Mouse (Mus musculus) limb, embryonic 11.5 days (tissue): Measurements from ENCODE around the gene 4930444G20Rik. TPM values are rescaled to one million over a fixed set of nuclear protein-coding genes. Genes with fewer than 3 reads are reported as not detected.
"Not testable (repeated sequence)": the region's sequence is repeated elsewhere in the genome, so short reads cannot be mapped to it uniquely, and the experiment has no call there.

Source experiments
- ATAC-seq: fragments of 200-750 bp; cut with Nextera tagmentation; 2 replicates; pipeline ENCODE4 v1.8.0; 2017; ENCODE audit warnings: low read depth; ENCODE audit not compliant: insufficient number of reproducible peaks, low FRiP score, low TSS enrichment
- DNase-seq: peaks from one replicate; pipeline ENCODE4 v3.0.0-alpha.2; 2015; ENCODE audit warnings: low spot score
- H3K27ac ChIP-seq: fragments of 300-500 bp; sonication (generic); replicated peaks from 2 replicates; pipeline ENCODE4 v1.5.1; 2014; ENCODE audit warnings: low read depth, mild to moderate bottlenecking, low read length
- H3K27me3 ChIP-seq: fragments of 300-500 bp; sonication (generic); 2 replicates; pipeline ENCODE4 v1.6.1; 2014; ENCODE audit warnings: mild to moderate bottlenecking, low read length, mixed read lengths; ENCODE audit not compliant: control insufficient read depth, insufficient read depth
- H3K36me3 ChIP-seq: fragments of 300-500 bp; sonication (generic); 2 replicates; pipeline ENCODE4 v1.6.1; 2014; ENCODE audit warnings: mild to moderate bottlenecking, low read length, moderate library complexity, mixed read lengths; ENCODE audit not compliant: control insufficient read depth, insufficient read depth
- H3K4me1 ChIP-seq: fragments of 300-500 bp; sonication (generic); 2 replicates; pipeline ENCODE4 v1.6.1; 2014; ENCODE audit warnings: low read length, mixed read lengths; ENCODE audit not compliant: control insufficient read depth, insufficient read depth
- H3K4me2 ChIP-seq: fragments of 300-500 bp; sonication (generic); 2 replicates; pipeline ENCODE4 v1.6.1; 2014; ENCODE audit warnings: low read depth, mild to moderate bottlenecking, moderate library complexity; ENCODE audit not compliant: severe bottlenecking
- H3K4me3 ChIP-seq: fragments of 300-500 bp; sonication (generic); 2 replicates; pipeline ENCODE4 v1.5.1; 2014; ENCODE audit warnings: low read depth, low read length
- H3K9ac ChIP-seq: fragments of 300-500 bp; sonication (generic); 2 replicates; pipeline ENCODE4 v1.6.1; 2014; ENCODE audit warnings: mild to moderate bottlenecking, low read length
- H3K9me3 ChIP-seq: fragments of 300-500 bp; sonication (generic); 2 replicates; pipeline ENCODE4 v1.6.1; 2016; ENCODE audit warnings: low read length; ENCODE audit not compliant: control insufficient read depth
- WGBS: fragments of 180-500 bp; shearing (Covaris S2); extraction: QIAGEN DNeasy Blood & Tissue Kit; methylation state at CpG from one replicate; pipeline ENCODE4 v1.1.7; 2014; 5-methylcytosine and 5-hydroxymethylcytosine counted together
- polyA plus RNA-seq: library from polyadenylated mRNA; unstranded; fragments of >200 nt; fragmentation: Nextera tagmentation; extraction: Ambion mirVana; gene quantifications from 2 replicates; pipeline ENCODE4 v1.2.1, GENCODE M21; 2014

The 4930444G20Rik gene
- not detected in 2 replicates for polyA plus RNA-seq

DNA sequence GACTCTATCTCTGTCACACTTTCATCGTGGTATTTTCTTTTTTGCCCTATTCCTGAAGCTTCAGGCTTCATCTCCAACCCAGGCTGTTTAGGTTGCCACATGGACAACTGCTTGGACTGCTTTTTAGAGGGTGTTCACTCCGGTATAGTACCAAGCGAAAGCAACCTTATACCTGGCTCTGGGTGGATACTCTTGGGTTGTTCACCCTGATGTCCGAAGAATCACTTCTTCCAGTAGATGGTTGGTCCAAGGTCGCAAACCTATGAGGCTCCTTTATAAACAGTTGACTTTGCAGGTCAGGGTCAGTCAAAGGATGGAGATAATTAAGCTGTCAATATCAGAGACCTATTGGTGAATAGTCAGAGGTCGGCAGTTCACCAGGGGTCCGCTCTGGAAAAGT lies at the start of gene 4930444G20Rik:
TSS of gene 4930444G20Rik (minus strand) at position 101 of the 400 bp plus-strand sequence.
- H3K36me3 ChIP-seq, DNase-seq, H3K4me2 ChIP-seq, H3K27me3 ChIP-seq, H3K9ac ChIP-seq, H3K4me3 ChIP-seq, H3K4me1 ChIP-seq, H3K9me3 ChIP-seq, ATAC-seq, H3K27ac ChIP-seq: not testable (repeated sequence)
- WGBS: 92% methylated on average over 7 of the region's 7 CpGs

DNA sequence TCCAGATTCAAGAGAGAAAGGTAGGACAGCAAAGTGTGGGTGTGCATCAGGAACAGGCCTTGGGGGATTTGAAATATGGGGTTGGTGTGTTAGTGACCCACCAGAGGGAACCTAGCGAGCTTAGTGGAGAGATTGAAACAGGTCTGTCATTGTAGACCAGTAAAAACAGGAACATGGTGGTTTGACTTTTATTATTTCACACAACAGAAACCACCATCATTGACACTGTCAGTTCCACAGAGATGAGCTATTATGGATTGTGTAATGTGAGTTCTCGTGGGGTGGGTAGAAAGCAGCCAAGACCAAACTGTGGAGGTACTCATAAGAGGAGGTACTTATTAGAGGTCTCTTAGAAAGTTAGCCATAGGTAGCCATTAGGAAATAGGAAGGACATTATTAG lies 6.7 kb upstream of the 4930444G20Rik start:
- DNase-seq (no peak), ATAC-seq (no peak)
- Histone ChIP-seq H3K9ac (no peak overlapping the region), H3K4me1 (no peaks in the 10 kb centered on the region), H3K4me2 (no peak overlapping the region), H3K27me3 (no peaks in the 10 kb centered on the region), H3K36me3 (no peaks in the 10 kb centered on the region), H3K27ac (no peak overlapping the region), H3K9me3 (no peaks in the 10 kb centered on the region), H3K4me3 (no peak overlapping the region)
- WGBS: 84% methylated on average over 2 of the region's 2 CpGs

DNA sequence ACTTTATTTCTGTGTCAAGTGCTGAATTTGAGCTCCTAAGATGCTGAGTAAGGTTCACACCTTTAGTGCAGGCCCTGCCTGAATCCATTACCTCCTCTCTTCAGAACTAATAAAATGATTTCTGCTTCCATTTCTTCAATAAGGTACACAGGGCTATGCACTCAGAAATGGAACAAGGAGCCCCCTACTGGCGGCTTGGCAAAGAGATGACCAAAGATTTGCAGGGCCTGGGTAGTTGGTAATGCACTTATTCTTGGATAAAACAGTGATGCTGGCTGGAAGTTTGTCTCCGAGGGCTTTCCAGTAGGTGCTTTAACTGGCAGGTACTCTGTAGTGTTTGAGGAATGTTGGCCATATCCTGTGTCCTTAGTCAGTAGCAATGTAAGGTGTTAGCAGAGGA lies 4.9 kb upstream of the 4930444G20Rik start:
- no peak for ATAC-seq
- no peak overlapping the region for H3K27ac ChIP-seq
- no peak overlapping the region for H3K4me2 ChIP-seq
- H3K9me3 ChIP-seq: no peaks in the 10 kb centered on the region
- no peaks in the 10 kb centered on the region for H3K36me3 ChIP-seq
- H3K4me1 ChIP-seq: no peaks in the 10 kb centered on the region
- H3K4me3 ChIP-seq: no peak overlapping the region
- WGBS: 60% methylated on average over 2 of the region's 2 CpGs
- H3K27me3 ChIP-seq: no peaks in the 10 kb centered on the region
- DNase-seq: no peak
- H3K9ac ChIP-seq: no peak overlapping the region

DNA sequence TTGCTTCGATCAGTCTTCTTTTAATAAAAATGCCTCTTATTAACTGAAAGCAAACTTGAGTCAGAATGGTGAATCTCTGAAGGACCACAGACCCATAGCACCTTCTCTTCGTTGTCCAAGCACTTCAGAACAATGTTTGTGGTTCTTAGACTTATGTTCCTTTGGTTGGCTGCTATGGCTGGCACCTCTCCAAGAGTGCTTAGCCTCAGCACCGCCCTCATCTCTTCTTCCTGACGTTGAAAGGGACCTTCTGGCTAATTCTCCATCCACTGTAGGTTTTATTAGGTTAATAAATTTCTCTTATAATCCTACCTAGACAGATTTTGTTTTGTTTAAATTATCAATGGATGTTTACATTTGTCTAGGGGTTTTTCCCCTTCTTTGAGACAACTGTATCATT lies 2.7 kb upstream of the 4930444G20Rik start:
- WGBS: 72% methylated on average over 4 of the region's 4 CpGs
- no peaks in the 10 kb centered on the region for H3K4me1 ChIP-seq
- no peaks in the 10 kb centered on the region for H3K36me3 ChIP-seq
- DNase-seq (no peak), ATAC-seq (no peak)
- no peak overlapping the region for H3K9ac ChIP-seq
- H3K4me2 ChIP-seq: no peak overlapping the region
- H3K27ac ChIP-seq: no peak overlapping the region
- H3K27me3 ChIP-seq: no peaks in the 10 kb centered on the region
- no peaks in the 10 kb centered on the region for H3K9me3 ChIP-seq
- no peak overlapping the region for H3K4me3 ChIP-seq

DNA sequence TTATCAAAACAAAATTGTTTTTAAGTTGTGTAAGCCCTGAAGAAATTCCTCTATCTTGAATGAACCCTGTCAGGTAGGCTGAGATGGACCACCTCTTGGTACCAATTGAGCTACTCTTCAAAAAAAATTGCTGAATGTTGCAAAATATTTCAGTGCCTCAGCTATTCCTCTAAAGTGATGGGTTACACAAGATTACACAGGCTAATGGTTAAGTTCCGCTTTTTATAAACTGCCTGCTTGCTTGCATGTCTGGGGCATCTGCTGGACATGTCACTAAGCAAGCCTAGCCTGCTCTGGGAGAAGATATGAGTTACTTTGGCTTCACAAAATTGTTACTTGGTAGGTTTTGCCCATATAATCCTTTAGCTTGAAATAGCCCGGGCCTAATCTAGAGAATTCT lies 2.3 kb upstream of the 4930444G20Rik start:
- H3K9ac ChIP-seq: no peak overlapping the region
- DNase-seq (no peak), ATAC-seq (no peak)
- H3K4me3 ChIP-seq: no peak overlapping the region
- WGBS: 88% methylated on average over 2 of the region's 2 CpGs
- no peaks in the 10 kb centered on the region for H3K4me1 ChIP-seq
- H3K9me3 ChIP-seq: no peaks in the 10 kb centered on the region
- H3K4me2 ChIP-seq: no peak overlapping the region
- H3K36me3 ChIP-seq: no peaks in the 10 kb centered on the region
- H3K27me3 ChIP-seq: no peaks in the 10 kb centered on the region
- H3K27ac ChIP-seq: no peak overlapping the region

DNA sequence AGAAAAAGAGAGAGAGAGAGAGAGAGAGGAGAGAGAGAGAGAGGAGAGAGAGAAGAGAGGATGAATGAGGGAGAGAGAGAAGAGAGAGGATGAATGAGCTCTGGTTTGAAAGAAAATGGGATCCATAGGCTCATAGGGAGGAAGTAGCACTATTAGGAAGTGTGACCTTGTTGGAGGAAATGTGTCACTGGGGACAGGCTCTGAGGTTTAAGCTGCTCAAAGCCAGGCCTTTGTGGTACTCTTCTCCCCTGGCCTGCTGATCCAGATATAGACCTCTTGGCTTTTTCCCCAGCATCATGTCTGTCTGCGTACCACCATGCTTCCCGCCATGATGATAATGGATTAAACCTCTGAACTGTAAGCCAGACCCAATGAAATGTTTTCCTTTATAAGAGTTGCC lies 8.5 kb downstream of the 4930444G20Rik start:
- no peak overlapping the region for H3K4me3 ChIP-seq
- no peak overlapping the region for H3K4me2 ChIP-seq
- WGBS: 90% methylated on average over 2 of the region's 2 CpGs
- no peaks in the 10 kb centered on the region for H3K9me3 ChIP-seq
- H3K27ac ChIP-seq: no peak overlapping the region
- DNase-seq (no peak), ATAC-seq (no peak)
- no peak overlapping the region for H3K9ac ChIP-seq
- no peaks in the 10 kb centered on the region for H3K4me1 ChIP-seq
- no peaks in the 10 kb centered on the region for H3K27me3 ChIP-seq
- no peaks in the 10 kb centered on the region for H3K36me3 ChIP-seq

DNA sequence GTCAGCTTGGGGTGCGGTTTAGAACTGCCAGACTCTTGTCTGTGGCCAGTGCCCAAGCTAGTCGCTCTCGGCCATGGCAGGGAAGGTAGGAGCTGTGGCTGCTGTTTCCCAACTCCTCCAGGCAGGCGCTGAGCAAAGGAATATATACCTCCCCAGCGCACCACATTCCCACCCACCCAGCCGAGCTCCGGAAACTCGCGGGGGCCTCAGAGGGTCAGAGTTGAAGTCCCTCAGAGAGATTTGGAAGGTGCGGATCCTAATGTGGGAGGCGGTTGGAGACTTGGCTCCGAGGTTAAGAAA lies 8.9 kb downstream of the 4930444G20Rik start:
- ATAC-seq: no peak
- Histone ChIP-seq H3K27me3 (no peaks in the 10 kb centered on the region), H3K9ac (peak overlapping the region; percentile 32; the same call in 1 of the 2 replicates), H3K4me2 (peak overlapping the region; percentile 57), H3K27ac (no peak overlapping the region), H3K36me3 (no peaks in the 10 kb centered on the region), H3K4me3 (peak overlapping the region; percentile 37), H3K9me3 (no peaks in the 10 kb centered on the region), H3K4me1 (no peaks in the 10 kb centered on the region)
- no peak for DNase-seq
- WGBS: 22% methylated on average over 12 of the region's 12 CpGs

DNA sequence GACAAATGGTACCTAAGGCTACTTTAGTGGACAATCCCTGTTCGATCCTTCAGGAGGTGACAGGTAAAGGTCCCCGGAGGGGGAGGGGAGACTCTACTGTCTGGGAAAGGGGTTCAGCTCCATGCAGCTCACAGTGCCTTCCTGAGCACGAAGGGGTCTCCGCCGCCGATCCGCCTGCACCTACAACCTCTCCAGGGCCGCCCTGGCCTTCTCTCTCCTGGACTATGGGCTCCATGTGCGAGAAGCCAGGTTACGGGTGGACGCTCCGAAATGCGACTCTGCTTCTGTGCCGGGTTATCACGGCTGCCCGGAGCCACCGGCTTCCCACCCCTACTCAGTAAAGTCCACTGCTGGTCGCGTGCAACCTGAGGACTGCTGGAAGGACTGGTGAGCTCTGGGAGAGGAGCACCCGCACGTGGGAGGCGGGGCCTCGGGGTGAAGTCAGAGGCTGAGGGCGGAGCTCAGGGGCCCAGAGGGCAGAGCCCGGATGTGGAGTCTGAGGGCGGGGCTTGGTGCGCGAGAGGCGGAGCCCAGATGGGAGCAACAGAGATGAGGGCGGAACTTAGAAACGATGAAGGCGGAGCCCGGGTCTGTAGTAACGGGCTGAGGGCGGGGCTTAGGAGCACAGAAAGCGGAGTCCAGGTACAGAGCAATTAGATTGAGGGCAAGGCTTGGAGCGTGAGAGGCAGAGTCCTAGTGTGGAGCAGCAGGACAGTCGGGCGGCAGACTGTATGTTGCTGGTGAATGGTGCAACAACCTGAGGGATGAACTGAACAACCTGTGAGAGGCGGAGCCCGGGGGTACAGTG lies 9.5 kb downstream of the 4930444G20Rik start:
- peak; percentile 98 for ATAC-seq
- peak; percentile 97 for DNase-seq
- no peaks in the 10 kb centered on the region for H3K4me1 ChIP-seq
- H3K27me3 ChIP-seq: no peaks in the 10 kb centered on the region
- H3K9ac ChIP-seq: peak overlapping the region; percentile 34
- no peak overlapping the region for H3K27ac ChIP-seq
- H3K4me3 ChIP-seq: peak overlapping the region; percentile 37
- 11% methylated on average over 41 of the region's 41 CpGs for WGBS
- no peaks in the 10 kb centered on the region for H3K36me3 ChIP-seq
- H3K4me2 ChIP-seq: peak overlapping the region; percentile 57
- no peaks in the 10 kb centered on the region for H3K9me3 ChIP-seq

DNA sequence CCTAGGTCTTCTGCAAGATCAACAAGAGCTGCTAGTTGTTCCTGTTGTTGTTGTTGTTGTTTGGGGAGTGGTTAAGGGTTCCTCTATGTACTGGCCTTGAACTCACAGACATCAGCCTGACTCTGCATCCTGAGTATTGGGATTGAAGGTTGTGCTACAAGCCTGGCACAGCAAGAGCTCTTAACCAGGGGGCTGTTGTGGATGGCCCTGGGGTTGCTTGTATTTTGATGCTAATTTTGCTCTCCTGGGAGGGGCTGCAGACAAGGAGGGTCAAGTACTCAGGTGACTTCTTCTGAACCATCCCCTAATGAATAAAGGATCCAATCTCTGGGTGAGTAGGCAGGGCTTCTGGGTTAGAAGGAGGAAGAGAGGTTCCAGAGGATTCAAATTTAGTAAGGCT lies 12.6 kb downstream of the 4930444G20Rik start:
- DNase-seq: no peak

More for the DNA sequence above, 12.6 kb downstream of the 4930444G20Rik start:
- no peaks in the 10 kb centered on the region for H3K9me3 ChIP-seq
- no peak for ATAC-seq
- H3K4me2 ChIP-seq: no peak overlapping the region
- H3K4me3 ChIP-seq: no peak overlapping the region
- no peaks in the 10 kb centered on the region for H3K4me1 ChIP-seq
- no peaks in the 10 kb centered on the region for H3K27me3 ChIP-seq
- H3K9ac ChIP-seq: no peak overlapping the region
- H3K27ac ChIP-seq: no peak overlapping the region
- H3K36me3 ChIP-seq: no peaks in the 10 kb centered on the region
